ENCODE assay signal across 11 mouse cellular contexts in genomic region chr3:41939843-41940242, GRCm38 (mm10).
DNase-seq lines count a peak whose midpoint lies in the region; ATAC-seq and TF ChIP-seq lines count a peak whose summit lies in the region.
"Had no signal": no experiment of that assay in that cellular context is flagged by ENCODE, and none has a peak within 500 bp of the region (broad histone marks: within the 10 kb centered on the region; RNA-seq: fewer than 3 reads in every experiment).

No protein-coding gene starts in this region.

- TF ChIP-seq EP300 in liver, postnatal 0 days (IDR thresholded peaks at IDR 0.05; ENCODE audit: low read depth) = no peak

- no peak overlapping the region for H3K9ac ChIP-seq in forebrain, embryonic 13.5 days
- H3K9ac ChIP-seq in forebrain, embryonic 12.5 days = no peak overlapping the region
- H3K9ac ChIP-seq in midbrain, embryonic 12.5 days (replicated peaks) = no peak overlapping the region
- H3K9ac ChIP-seq in forebrain, postnatal 0 days = no peak overlapping the region
- H3K9ac ChIP-seq in liver, postnatal 0 days (replicated peaks) = no peak overlapping the region

- H3K27me3 ChIP-seq in forebrain, embryonic 13.5 days = no peaks in the 10 kb centered on the region
- no peaks in the 10 kb centered on the region for H3K27me3 ChIP-seq in forebrain, embryonic 12.5 days
- H3K27me3 ChIP-seq in midbrain, embryonic 12.5 days = no peaks in the 10 kb centered on the region
- H3K27me3 ChIP-seq in midbrain, embryonic 10.5 days (ENCODE audit: low read depth, poor library complexity, severe bottlenecking) = no peaks in the 10 kb centered on the region
- H3K27me3 ChIP-seq in forebrain, postnatal 0 days (ENCODE audit: insufficient read depth, low read length) = no peaks in the 10 kb centered on the region
- H3K27me3 ChIP-seq in liver, postnatal 0 days (ENCODE audit: insufficient read depth, low read length) = no peaks in the 10 kb centered on the region

- H3K4me1 ChIP-seq in forebrain, embryonic 13.5 days = peaks cover 8% of the 10 kb centered on the region
- 0 out of 2 replicates have a peak, but pooled peaks cover 5% of the 10 kb centered on the region for H3K4me1 ChIP-seq in forebrain, embryonic 12.5 days
- 0 out of 2 replicates have a peak, but pooled peaks cover 3% of the 10 kb centered on the region for H3K4me1 ChIP-seq in midbrain, embryonic 12.5 days
- H3K4me1 ChIP-seq in midbrain, embryonic 10.5 days = no peaks in the 10 kb centered on the region
- H3K4me1 ChIP-seq in forebrain, postnatal 0 days (ENCODE audit: insufficient read depth) = no peaks in the 10 kb centered on the region
- no peaks in the 10 kb centered on the region for H3K4me1 ChIP-seq in olfactory bulb, adult 2 months (ENCODE audit: control insufficient read depth, insufficient read depth, low read length)
- no peaks in the 10 kb centered on the region for H3K4me1 ChIP-seq in liver, postnatal 0 days (ENCODE audit: insufficient read depth)

- TF ChIP-seq CTCF in forebrain, postnatal 0 days (IDR thresholded peaks at IDR 0.05; ENCODE audit: low read depth) = peak; percentile 66
- peak; percentile 34; the same call in 1 of the 2 replicates for TF ChIP-seq CTCF in olfactory bulb, adult 2 months (IDR thresholded peaks at IDR 0.05; ENCODE audit: insufficient read depth, low read depth, low read length)
- no peak for TF ChIP-seq CTCF in liver, postnatal 0 days (IDR thresholded peaks at IDR 0.05; ENCODE audit: low read depth)

- no peak overlapping the region for H3K4me2 ChIP-seq in forebrain, embryonic 13.5 days
- no peak overlapping the region for H3K4me2 ChIP-seq in forebrain, embryonic 12.5 days
- no peak overlapping the region for H3K4me2 ChIP-seq in midbrain, embryonic 12.5 days (replicated peaks)
- no peak overlapping the region for H3K4me2 ChIP-seq in forebrain, postnatal 0 days (ENCODE audit: low read depth)
- H3K4me2 ChIP-seq in liver, postnatal 0 days (ENCODE audit: low read depth, low read length) = no peak overlapping the region

- peak; percentile 73 for ATAC-seq in forebrain, embryonic 13.5 days
- no peak for ATAC-seq in forebrain, embryonic 12.5 days (ENCODE audit: low FRiP score)
- peak; percentile 19; the same call in 1 of the 2 replicates for ATAC-seq in midbrain, embryonic 12.5 days (ENCODE audit: low FRiP score, low read depth)
- ATAC-seq in forebrain, postnatal 0 days = peak; percentile 74
- ATAC-seq in monocyte, adult 5-6 weeks (replicated peaks; ENCODE audit: insufficient number of reproducible peaks, low FRiP score, low TSS enrichment, poor library complexity, severe bottlenecking) = no peak
- ATAC-seq in liver, postnatal 0 days = no peak

- no peaks in the 10 kb centered on the region for H3K36me3 ChIP-seq in forebrain, embryonic 13.5 days (ENCODE audit: poor library complexity, severe bottlenecking)
- no peaks in the 10 kb centered on the region for H3K36me3 ChIP-seq in forebrain, embryonic 12.5 days (replicated peaks)
- no peaks in the 10 kb centered on the region for H3K36me3 ChIP-seq in midbrain, embryonic 12.5 days
- no peaks in the 10 kb centered on the region for H3K36me3 ChIP-seq in midbrain, embryonic 10.5 days
- no peaks in the 10 kb centered on the region for H3K36me3 ChIP-seq in forebrain, postnatal 0 days (ENCODE audit: insufficient read depth)
- H3K36me3 ChIP-seq in liver, postnatal 0 days (replicated peaks; ENCODE audit: insufficient read depth, low read length) = no peaks in the 10 kb centered on the region

- no peak overlapping the region for H3K4me3 ChIP-seq in forebrain, embryonic 13.5 days
- H3K4me3 ChIP-seq in forebrain, embryonic 12.5 days (replicated peaks) = no peak overlapping the region
- no peak overlapping the region for H3K4me3 ChIP-seq in midbrain, embryonic 12.5 days
- H3K4me3 ChIP-seq in midbrain, embryonic 10.5 days = no peak overlapping the region
- no peak overlapping the region for H3K4me3 ChIP-seq in forebrain, postnatal 0 days (ENCODE audit: low read depth, low read length)
- no peak overlapping the region for H3K4me3 ChIP-seq in olfactory bulb, adult 2 months (ENCODE audit: insufficient read depth, low read depth, low read length)
- H3K4me3 ChIP-seq in liver, postnatal 0 days (ENCODE audit: low read depth, low read length) = no peak overlapping the region
- H3K4me3 ChIP-seq: myocyte had no signal

- TF ChIP-seq POLR2A in olfactory bulb, adult 2 months (IDR thresholded peaks at IDR 0.05; ENCODE audit: insufficient read depth, low read depth, low read length) = no peak

- H3K9me3 ChIP-seq in forebrain, embryonic 13.5 days (replicated peaks) = no peaks in the 10 kb centered on the region
- H3K9me3 ChIP-seq in forebrain, embryonic 12.5 days = no peaks in the 10 kb centered on the region
- no peaks in the 10 kb centered on the region for H3K9me3 ChIP-seq in midbrain, embryonic 12.5 days
- no peaks in the 10 kb centered on the region for H3K9me3 ChIP-seq in midbrain, embryonic 10.5 days (replicated peaks)
- no peaks in the 10 kb centered on the region for H3K9me3 ChIP-seq in forebrain, postnatal 0 days (ENCODE audit: low read length)
- H3K9me3 ChIP-seq in liver, postnatal 0 days (ENCODE audit: low read length) = no peaks in the 10 kb centered on the region

- DNase-seq in midbrain, embryonic 10.5 days (ENCODE audit: low spot score) = no peak
- DNase-seq in forebrain, postnatal 0 days = peak; percentile 63
- DNase-seq in liver, postnatal 0 days = no peak
- DNase-seq: gastrocnemius, postnatal 10 days; lung, adult 18-20 months had no signal

- H3K27ac ChIP-seq in forebrain, embryonic 13.5 days = no peak overlapping the region
- H3K27ac ChIP-seq in forebrain, embryonic 12.5 days = no peak overlapping the region
- no peak overlapping the region for H3K27ac ChIP-seq in midbrain, embryonic 12.5 days (replicated peaks)
- H3K27ac ChIP-seq in midbrain, embryonic 10.5 days (replicated peaks) = no peak overlapping the region
- H3K27ac ChIP-seq in forebrain, postnatal 0 days (ENCODE audit: low read depth, low read length) = no peak overlapping the region
- H3K27ac ChIP-seq in olfactory bulb, adult 2 months (ENCODE audit: insufficient read depth, low read depth, low read length) = no peak overlapping the region
- no peak overlapping the region for H3K27ac ChIP-seq in liver, postnatal 0 days (ENCODE audit: low read depth)

- 42% methylated on average over 4 of the region's 4 CpGs for WGBS in forebrain, embryonic 13.5 days
- 53% methylated on average over 4 of the region's 4 CpGs for WGBS in forebrain, embryonic 12.5 days
- WGBS in midbrain, embryonic 12.5 days = 59% methylated on average over 4 of the region's 4 CpGs
- 68% methylated on average over 4 of the region's 4 CpGs for WGBS in midbrain, embryonic 10.5 days
- 29% methylated on average over 4 of the region's 4 CpGs for WGBS in forebrain, postnatal 0 days
- 28% methylated on average over 4 of the region's 4 CpGs for WGBS in olfactory bulb, adult 2 months
- WGBS in liver, postnatal 0 days (ENCODE audit: insufficient replicate concordance) = 44% methylated on average over 4 of the region's 4 CpGs

Comparison
In these comparisons a context has a peak if more than half of its experiments do, and no peak if none do; other contexts are left out.
1. ATAC-seq: peak in forebrain, embryonic 13.5 days (single experiment), midbrain, embryonic 12.5 days (single experiment) and forebrain, postnatal 0 days (single experiment); none in forebrain, embryonic 12.5 days (single experiment), monocyte, adult 5-6 weeks (single experiment) and liver, postnatal 0 days (single experiment).